Mouse (Mus musculus) granulocyte monocyte progenitor cell, adult 5-6 weeks (primary cell): Measurements from ENCODE around the gene Pls1. TPM values are rescaled to one million over a fixed set of nuclear protein-coding genes. Genes with fewer than 3 reads are reported as not detected.

ENCODE experiments used
- ATAC-seq: replicated peaks from 2 replicates; pipeline ENCODE4 v1.8.0; 2016; ENCODE audit warnings: mild to moderate bottlenecking, moderate TSS enrichment, inconsistent platforms; ENCODE audit not compliant: poor library complexity, severe bottlenecking
- total RNA-seq, 2 experiments: library from RNA; stranded (forward) in 1 of 2; stranded (reverse) in 1 of 2; fragments of 200-712, 200-1000 nt in 1 of 2; fragments of >200 nt in 1 of 2; fragmentation: Nextera tagmentation in 1 of 2; gene quantifications; 2 replicates each; pipeline ENCODE4 v1.2.3; 2014 to 2017

Gene Pls1
- total RNA-seq, 2 experiments from 2014 or later, result not detected

- no peak for ATAC-seq
These were observed 35.5 kb downstream of the Pls1 start for GRCm38 (mm10) chr9:95809596-95809995.

GRCm38 (mm10) chr9:95805449-95805848 is 39.7 kb downstream of the Pls1 start:
- no peak for ATAC-seq

- no peak for ATAC-seq
These were observed 41.3 kb downstream of the Pls1 start for GRCm38 (mm10) chr9:95803783-95804182.

GRCm38 (mm10) chr9:95801610-95802451 is 43.3 kb downstream of the Pls1 start:
- ATAC-seq, result peak; percentile 37; the same call in 1 of the 2 replicates

- no peak for ATAC-seq
These were observed 48.8 kb downstream of the Pls1 start for GRCm38 (mm10) chr9:95796323-95796722.

GRCm38 (mm10) chr9:95795844-95796243 is 49.3 kb downstream of the Pls1 start:
- ATAC-seq, result no peak

- ATAC-seq, result no peak
These were observed 49.9 kb downstream of the Pls1 start for GRCm38 (mm10) chr9:95795077-95795784.

GRCm38 (mm10) chr9:95793986-95794744 is 50.9 kb downstream of the Pls1 start:
- ATAC-seq, result no peak

GRCm38 (mm10) chr9:95784888-95785511 is 60.1 kb downstream of the Pls1 start:
- no peak for ATAC-seq

GRCm38 (mm10) chr9:95783646-95784293 is 61.3 kb downstream of the Pls1 start:
- no peak for ATAC-seq

GRCm38 (mm10) chr9:95771671-95772070 is 73.4 kb downstream of the Pls1 start:
- no peak for ATAC-seq

GRCm38 (mm10) chr9:95763218-95763617 is 81.9 kb downstream of the Pls1 start:
- ATAC-seq, result no peak

GRCm38 (mm10) chr9:95762228-95762627 is 82.9 kb downstream of the Pls1 start:
- peak; percentile 70 for ATAC-seq

- ATAC-seq, result no peak
These were observed 83.7 kb downstream of the Pls1 start for GRCm38 (mm10) chr9:95761381-95761780.

- no peak for ATAC-seq
These were observed 94.4 kb downstream of the Pls1 start for GRCm38 (mm10) chr9:95750746-95751145.

GRCm38 (mm10) chr9:95750037-95750511 is 95.0 kb downstream of the Pls1 start, which contains the start of gene Trpc1:
Gene Trpc1, minus strand, starts transcription at chr9:95750375.
- peak; percentile 98 for ATAC-seq

- peak; percentile 13; the same call in 1 of the 2 replicates for ATAC-seq
These were observed 95.6 kb downstream of the Pls1 start for GRCm38 (mm10) chr9:95749461-95749928.

GRCm38 (mm10) chr9:95747298-95747697 is 97.8 kb downstream of the Pls1 start:
- no peak for ATAC-seq

- ATAC-seq, result peak; percentile 61
These were observed 100.1 kb downstream of the Pls1 start for GRCm38 (mm10) chr9:95744845-95745613.
